Mouse (Mus musculus) liver, postnatal 0 days (tissue): ENCODE measurements around the gene Phactr3.

Experiments
- CTCF ChIP-seq: sonication (generic); IDR thresholded peaks from 2 replicates; pipeline ENCODE4 v1.5.1; 2016; ENCODE audit warnings: antibody characterized with exemption, low read depth
- EP300 ChIP-seq: IDR thresholded peaks from 2 replicates; pipeline ENCODE4 v1.6.1; 2016; ENCODE audit warnings: antibody characterized with exemption, low read depth, mild to moderate bottlenecking

DNA sequence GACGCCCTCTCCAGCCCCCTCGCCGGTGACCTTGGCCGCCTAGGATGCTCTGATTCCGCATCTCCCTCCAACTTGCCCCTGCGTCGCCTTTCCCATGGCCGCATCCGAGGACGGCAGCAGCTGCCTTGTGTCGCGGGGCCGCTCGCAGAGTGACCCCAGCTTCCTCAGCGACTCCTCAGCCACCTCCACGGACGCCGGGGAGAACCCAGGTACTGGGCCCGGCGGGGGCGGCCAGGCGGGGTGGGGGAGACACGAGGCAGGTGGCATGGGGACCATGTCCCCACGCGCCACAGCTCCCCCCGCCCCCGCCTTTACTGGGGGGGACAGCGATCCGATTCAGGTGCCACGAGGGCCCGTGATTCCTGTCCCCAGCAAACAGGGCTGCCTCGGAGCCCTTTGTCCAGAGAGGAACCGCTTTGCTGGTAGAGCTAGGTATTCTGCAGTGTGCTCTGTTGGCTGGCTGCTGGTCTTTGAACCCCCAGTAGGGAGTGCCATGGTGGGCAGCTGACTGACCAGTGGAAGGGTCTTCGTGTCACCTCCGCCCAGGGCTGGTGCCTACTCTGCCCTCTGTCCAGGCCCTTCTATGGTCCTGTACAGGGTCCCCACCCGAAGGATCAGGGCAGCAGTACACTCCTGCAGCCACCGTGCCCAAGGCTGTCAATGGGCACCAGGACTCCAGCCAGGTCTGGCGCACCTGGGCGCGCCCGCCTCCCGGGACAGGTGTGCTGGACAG, 23.7 kb downstream of the Phactr3 start:
- no peak for TF ChIP-seq CTCF
- TF ChIP-seq EP300 = no peak
